Mouse (Mus musculus): ENCODE measurements around the gene Esr1.

DNA sequence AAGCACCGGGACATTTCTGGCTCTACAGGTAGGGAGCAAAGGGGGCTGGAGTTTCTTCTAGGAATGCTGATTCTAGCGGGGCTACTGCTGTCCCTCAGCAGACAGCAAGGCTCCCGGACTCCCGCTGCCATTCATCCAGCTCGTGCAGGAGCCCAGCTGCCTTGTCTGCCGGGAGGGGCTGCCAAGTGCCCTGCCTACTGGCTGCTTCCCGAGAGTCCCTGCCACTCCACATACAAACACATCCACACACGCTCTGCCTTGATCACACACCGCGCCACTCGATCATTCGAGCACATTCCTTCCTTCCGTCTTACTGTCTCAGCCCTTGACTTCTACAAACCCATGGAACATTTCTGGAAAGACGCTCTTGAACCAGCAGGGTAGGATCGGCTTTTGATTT is 98.5 kb downstream of the Esr1 start:
- TF ChIP-seq CTCF (IDR thresholded peaks at IDR 0.05; ENCODE audit: low read depth) (no peak), EP300 (IDR thresholded peaks at IDR 0.05; ENCODE audit: low read depth) (no peak)
